Mouse (Mus musculus): ENCODE measurements around the gene Ush2a.

DNA sequence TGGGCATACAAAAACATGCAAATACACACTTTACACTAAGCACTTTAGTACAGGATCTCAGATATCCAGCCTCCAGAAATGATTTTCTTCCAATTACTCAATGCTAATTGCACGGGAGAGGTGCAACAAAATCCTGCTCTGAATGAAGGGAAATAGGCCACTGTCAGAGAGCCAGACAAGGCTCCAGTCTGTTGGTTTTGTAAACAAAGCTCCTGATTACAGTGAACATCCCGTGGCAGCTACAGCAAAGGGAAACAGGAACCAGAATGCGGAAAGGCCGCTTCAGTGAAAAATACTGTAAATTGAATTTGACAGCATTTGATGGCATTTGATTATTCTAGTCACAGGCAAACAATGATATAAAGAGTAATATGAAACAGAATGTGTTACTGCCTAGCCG lies 604.1 kb downstream of the Ush2a start:
- TF ChIP-seq CTCF (IDR thresholded peaks at IDR 0.05; ENCODE audit: low read depth) (no peak), EP300 (IDR thresholded peaks at IDR 0.05; ENCODE audit: low read depth) (no peak)
